Mouse (Mus musculus): ENCODE measurements around the gene Slc22a27. TPM values are rescaled to one million over a fixed set of nuclear protein-coding genes. Genes with fewer than 3 reads are reported as not detected.

The Slc22a27 gene
- polyA plus RNA-seq, 1 experiment from 2014 or later = 9.5 TPM

DNA sequence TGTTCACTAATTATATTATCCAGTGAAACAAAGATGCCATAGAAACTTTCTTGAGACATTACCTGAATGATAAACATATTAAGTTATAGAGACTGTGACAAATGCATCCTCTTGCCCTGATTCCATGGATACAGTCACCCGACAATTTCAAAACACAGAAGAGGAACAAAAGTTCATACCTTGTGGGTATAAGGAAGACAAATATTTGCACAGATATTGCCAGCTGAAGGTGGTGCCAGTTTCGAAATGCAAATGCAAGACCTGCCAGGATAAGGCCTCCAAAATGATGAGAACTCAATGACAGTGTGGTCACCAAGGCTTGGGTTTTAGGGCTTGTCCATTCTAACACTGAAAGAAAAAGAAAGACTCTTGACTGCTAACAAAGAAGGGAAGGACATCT, 136.0 kb downstream of the Slc22a27 start:
- 68% methylated on average over 2 of the region's 2 CpGs for WGBS
- no peak for DNase-seq (ENCODE audit: low spot score)
- H3K27ac ChIP-seq = no peak overlapping the region

More for the DNA sequence above, 136.0 kb downstream of the Slc22a27 start:
- TF ChIP-seq CTCF (IDR thresholded peaks at IDR 0.05; ENCODE audit: low read depth) = no peak
- Histone ChIP-seq H3K4me3 (replicated peaks; ENCODE audit: low read depth, low read length) (no peak overlapping the region), H3K4me2 (ENCODE audit: low read length) (no peak overlapping the region), H3K4me1 (replicated peaks; ENCODE audit: insufficient read depth, low read length) (no peaks in the 10 kb centered on the region), H3K9me3 (replicated peaks; ENCODE audit: low read length) (no peaks in the 10 kb centered on the region), H3K36me3 (ENCODE audit: insufficient read depth, low read length) (no peaks in the 10 kb centered on the region), H3K27me3 (ENCODE audit: insufficient read depth, low read length) (no peaks in the 10 kb centered on the region), H3K9ac (ENCODE audit: low read depth, low read length) (no peak overlapping the region)
- no peak for ATAC-seq (replicated peaks; ENCODE audit: low FRiP score, low read depth)

Small RNAs within 50 kb of the gene (microRNA-seq; reads per million reads assigned to microRNA genes)
- gene Gm24951 = not detected

Other genes starting within 250 kb of the Slc22a27 start
- gene Slc22a26, start 163.4 kb downstream of the Slc22a27 start, polyA plus RNA-seq (2015; fragmentation: Nextera tagmentation; extraction: Ambion mirVana) = 1.7 and 1.8 TPM in 2 replicates
- 6.0 and 10.8 TPM in 2 replicates for gene Slc22a28, start 166.0 kb upstream of the Slc22a27 start, polyA plus RNA-seq (2015; fragmentation: Nextera tagmentation; extraction: Ambion mirVana)

Measured in kidney, postnatal 0 days (tissue).